Mouse (Mus musculus): ENCODE data around the gene Psmd14. TPM values are rescaled to one million over a fixed set of nuclear protein-coding genes. Genes with fewer than 3 reads are reported as not detected.
A peak's percentile ranks its signal among the peaks of the same experiment; 100 is the strongest.

Psmd14 gene
- total RNA-seq, 2 experiments from 2014 or later, result 199 to 241 TPM

DNA sequence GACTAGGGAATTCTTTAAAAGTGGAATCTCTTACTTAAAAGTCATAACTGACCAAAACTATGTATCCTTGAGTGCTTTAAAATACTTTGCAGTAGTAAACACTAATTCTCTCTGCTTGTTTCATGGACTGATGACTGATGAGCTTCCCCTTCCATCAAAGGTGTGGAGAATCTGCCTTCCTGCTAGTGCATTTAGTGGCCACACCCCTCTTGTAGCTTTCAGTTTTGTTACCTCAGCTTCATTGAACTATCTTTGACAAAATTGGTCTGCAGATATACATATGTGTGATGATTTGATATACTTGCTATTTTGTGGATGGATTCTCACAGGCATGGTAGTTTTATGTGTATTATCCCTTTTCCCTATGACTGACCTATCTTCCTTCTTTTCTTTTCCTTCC, 43.5 kb downstream of the Psmd14 start:
- ATAC-seq (replicated peaks; ENCODE audit: low FRiP score, low TSS enrichment, poor library complexity, severe bottlenecking), result no peak

DNA sequence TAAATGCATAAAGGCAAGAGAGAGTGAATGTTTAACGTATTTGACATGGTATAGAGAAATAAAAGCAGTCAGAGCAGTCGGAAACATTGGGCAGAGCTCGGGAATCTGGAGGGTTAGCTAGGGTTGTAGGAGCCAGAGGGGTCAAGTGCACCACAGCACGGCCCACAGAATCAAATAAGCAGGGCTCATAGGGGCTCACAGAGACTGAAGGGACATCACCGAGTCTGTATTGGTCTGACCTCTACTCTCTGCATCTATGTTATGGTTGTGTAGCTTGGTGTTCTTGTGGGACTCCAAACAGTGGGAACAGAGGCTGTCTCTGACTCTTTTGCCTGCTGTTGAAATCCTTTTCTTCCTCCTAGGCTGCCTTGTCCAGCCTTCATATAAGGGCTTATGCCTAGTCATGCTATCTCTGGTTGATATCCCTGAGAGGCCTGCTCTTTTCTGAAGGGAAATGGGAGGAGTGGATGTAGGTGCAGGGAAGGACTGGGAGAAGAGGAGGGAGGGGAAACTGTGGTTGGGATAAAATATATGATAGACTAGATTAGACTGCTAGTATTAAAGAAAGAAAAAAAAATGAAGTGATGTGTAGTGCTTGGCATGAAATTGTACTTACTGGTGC, 47.9 kb downstream of the Psmd14 start:
- peak; percentile 31 for ATAC-seq (replicated peaks; ENCODE audit: low FRiP score, low TSS enrichment, poor library complexity, severe bottlenecking)

DNA sequence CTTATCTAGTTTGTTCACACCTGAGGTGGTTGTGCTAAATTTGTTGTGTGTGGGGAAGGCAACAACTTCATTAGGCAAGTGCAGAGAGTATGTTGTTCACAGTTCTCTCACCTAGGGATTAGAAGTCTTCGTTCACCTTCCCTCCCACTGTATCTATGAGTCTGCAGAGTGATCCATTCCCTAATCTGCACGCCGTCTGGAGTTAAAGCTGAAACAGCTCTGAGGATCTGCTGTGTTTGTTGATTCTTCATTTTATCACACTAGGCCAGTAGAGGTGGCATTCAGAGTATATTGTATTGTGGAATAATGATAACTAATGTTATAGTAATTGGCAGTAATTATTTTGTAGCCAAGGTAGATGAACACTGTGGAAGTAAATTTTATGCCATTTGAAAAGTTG, 48.5 kb downstream of the Psmd14 start:
- ATAC-seq (replicated peaks; ENCODE audit: low FRiP score, low TSS enrichment, poor library complexity, severe bottlenecking), result peak; percentile 97

DNA sequence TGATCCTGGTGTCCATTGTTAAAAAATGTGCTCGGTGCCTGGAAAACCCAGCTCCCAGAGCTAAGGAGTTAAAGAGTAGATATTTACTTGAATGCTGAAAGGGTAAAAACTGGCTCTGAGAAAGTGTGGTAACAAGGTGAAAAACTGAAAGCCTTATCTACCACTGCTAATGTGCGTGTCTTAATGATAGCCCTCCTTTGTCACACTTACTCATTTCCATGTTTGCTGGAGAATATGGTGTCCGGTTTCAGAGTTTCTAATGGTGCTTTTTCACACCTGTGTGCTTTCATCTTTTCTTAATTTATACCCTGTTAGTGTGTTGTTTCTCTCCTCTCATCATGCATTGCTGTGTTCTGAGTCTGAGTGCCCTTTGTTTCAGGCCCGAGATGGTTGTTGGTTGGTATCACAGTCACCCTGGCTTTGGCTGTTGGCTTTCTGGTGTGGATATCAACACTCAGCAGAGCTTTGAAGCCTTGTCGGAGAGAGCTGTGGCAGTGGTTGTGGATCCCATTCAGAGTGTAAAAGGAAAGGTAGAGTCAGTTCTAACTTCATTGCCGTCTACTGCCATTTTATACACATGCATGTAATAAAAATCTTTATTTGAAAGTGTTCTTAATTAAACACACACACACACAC, 53.1 kb downstream of the Psmd14 start:
- ATAC-seq (replicated peaks; ENCODE audit: low FRiP score, low TSS enrichment, poor library complexity, severe bottlenecking), result no peak

DNA sequence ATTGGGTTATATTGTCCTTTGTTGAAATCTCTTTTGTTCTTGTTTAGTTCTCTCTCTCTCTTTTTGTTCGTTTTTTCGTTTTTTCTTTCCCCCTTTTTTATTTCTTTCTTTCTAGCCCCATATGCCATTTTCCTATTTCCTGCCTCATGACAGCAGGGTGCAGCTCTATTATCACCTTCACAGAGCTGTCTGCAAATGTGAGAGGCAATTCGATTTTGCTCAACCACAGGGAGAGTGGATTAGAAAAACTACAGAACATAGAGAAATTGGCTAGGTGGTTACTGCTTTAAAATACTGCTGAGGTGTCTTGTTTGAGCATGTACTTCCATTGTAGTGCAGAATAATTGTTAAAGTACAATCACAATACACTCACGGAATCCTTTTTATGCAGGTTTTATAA, 54.0 kb downstream of the Psmd14 start:
- ATAC-seq (replicated peaks; ENCODE audit: low FRiP score, low TSS enrichment, poor library complexity, severe bottlenecking), result no peak

DNA sequence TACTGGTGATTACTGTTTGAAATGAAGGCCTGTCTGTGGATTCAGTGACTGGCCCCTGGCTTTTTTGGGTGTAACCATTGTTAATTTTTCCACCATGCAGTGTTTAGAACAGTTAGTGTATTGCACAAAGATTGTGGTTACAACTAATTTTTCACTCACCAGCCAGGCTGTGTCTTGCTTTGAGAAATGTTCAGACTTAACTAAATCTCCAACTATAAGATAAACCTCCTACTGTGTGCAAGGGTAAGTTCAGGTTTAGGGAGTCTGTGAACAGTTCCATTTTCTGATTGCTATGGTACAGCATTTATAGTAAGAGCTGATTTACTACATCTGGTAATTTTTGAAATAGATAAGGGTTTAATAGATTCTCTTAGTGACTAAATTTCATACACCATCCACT, 69.3 kb downstream of the Psmd14 start:
- no peak for ATAC-seq (replicated peaks; ENCODE audit: low FRiP score, low TSS enrichment, poor library complexity, severe bottlenecking)

DNA sequence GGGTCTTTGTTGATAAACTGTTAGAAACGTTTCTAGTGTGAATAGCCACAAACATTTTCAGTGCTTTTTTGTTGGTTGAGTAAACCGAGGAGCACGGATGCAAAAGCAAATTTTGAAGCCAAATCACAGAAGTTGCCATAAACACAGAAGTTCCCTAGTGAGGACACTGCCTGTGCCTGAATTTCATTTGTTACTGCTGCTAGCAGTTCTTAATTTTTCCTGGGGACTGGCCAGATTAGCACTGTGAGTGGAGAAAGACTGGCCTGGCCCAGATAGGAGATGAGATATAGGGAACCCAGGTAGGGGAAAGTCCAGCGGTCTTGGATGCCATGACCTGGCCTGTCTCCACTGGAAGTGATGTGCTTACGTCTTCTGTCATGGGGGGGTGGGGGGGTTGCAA, 83.5 kb downstream of the Psmd14 start:
- ATAC-seq (replicated peaks; ENCODE audit: low FRiP score, low TSS enrichment, poor library complexity, severe bottlenecking), result no peak

DNA sequence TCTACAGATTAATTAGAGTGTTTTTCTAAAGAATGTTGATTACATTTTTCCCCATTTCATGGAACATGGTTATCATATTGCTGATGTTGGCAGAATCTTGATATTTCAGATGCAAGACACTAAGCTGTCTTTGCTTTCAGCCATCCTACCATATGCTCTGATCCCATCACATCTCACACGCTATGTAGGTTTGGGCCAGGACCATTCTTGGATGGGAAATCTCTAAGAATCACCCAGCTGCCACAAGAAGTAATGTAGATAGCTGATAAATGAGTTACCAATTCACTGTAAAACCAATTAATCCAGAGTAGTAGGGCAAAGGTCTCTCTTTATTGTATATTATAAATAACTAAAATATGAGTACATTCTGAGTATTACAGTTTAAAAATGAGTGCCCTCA, 86.6 kb downstream of the Psmd14 start:
- ATAC-seq (replicated peaks; ENCODE audit: low FRiP score, low TSS enrichment, poor library complexity, severe bottlenecking), result no peak

DNA sequence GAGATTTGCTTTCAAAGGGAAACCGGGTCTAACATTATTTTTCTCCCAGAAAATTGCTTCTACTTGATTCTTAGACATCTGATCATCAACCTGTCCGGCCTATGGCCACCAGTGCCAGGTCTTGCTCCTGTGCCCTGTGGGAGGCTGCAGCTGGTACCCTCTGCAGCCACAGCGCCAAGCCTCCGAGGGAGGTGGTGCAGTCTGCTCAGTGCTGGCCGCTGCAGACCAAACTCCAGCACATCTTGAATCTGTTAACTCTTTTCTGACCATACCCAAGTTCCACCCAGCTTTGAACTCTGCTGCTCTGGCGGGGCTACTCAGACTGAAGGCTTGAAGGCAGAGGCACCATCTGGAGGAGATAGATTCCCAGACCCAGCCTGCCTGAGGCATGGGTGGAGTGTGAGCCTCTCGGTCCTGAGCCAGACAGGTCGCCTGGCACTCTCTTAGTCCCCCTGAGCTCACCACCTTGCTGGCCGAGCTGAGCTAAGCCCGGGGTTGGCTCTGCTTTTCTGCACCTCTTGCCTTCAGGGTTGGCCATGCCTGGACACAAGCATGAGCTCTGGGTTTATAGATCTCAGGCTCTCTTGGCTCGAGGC, 91.3 kb downstream of the Psmd14 start, which contains the start of gene Tbr1:
Tbr1 (plus strand) TSS at position 275 of the 596 bp plus-strand sequence.
- ATAC-seq (replicated peaks; ENCODE audit: low FRiP score, low TSS enrichment, poor library complexity, severe bottlenecking), result peak; percentile 66

DNA sequence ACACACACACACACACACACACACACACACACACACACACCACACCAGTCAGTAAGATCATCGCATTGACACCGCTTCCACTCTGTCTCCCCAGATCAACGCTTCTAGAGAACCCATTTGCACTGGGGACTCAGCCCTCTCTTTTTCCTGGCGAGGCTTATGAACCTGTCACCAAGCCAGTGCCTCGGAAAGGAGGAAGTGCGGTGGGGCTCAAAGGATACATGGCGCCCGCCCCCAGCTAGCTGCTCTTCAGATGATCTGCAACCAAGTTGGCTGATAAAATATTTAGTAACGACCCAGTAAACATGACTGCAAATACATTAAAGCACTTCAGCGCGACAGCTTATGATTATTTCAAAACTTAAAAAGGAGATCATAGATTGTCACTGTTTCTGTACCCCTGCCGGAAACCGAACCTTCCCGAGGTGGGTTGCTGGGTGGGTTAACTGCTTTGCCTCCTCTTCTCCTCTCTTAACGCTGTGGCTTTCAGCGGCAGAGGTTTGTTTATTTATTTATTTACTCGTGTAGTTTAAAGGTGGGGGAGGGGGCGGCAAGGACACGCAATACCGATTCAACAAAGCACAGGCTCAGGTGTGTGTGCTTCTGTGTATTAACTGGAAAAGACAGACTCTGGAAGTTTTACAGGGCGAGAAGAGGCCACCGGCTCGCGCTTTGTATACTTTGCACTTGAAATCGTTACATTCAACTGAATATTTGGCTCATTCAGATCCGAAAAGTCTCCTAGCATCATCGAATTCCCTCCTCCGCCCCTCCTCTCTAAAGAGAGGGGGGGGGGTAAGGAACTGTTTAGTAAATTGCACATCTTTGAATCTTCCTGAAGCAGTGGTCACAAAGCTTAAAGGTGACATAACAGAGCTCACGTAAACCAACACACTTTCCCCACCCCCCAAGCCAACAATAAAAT, 92.2 kb downstream of the Psmd14 start:
- peak; percentile 32; the same call in 1 of the 2 replicates for ATAC-seq (replicated peaks; ENCODE audit: low FRiP score, low TSS enrichment, poor library complexity, severe bottlenecking)

DNA sequence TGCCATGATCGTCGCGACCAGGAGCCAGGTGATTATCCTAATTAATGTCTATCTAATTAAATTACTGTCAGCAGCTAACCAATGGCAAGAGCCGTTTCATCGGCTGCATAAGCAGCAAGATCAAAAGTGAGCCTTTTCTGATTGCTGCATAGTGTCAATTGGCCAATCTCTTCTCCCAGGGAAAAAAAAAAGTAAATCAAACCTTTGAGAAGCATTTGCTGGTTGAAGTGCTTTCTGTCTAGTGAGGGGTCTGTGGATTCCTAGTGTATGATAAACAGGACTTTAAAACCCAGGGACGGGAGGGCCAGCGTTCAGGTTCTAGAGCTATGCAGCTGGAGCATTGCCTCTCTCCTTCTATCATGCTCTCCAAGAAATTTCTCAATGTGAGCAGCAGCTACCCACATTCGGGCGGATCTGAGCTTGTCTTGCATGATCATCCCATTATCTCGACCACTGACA, 92.9 kb downstream of the Psmd14 start:
- no peak for ATAC-seq (replicated peaks; ENCODE audit: low FRiP score, low TSS enrichment, poor library complexity, severe bottlenecking)

DNA sequence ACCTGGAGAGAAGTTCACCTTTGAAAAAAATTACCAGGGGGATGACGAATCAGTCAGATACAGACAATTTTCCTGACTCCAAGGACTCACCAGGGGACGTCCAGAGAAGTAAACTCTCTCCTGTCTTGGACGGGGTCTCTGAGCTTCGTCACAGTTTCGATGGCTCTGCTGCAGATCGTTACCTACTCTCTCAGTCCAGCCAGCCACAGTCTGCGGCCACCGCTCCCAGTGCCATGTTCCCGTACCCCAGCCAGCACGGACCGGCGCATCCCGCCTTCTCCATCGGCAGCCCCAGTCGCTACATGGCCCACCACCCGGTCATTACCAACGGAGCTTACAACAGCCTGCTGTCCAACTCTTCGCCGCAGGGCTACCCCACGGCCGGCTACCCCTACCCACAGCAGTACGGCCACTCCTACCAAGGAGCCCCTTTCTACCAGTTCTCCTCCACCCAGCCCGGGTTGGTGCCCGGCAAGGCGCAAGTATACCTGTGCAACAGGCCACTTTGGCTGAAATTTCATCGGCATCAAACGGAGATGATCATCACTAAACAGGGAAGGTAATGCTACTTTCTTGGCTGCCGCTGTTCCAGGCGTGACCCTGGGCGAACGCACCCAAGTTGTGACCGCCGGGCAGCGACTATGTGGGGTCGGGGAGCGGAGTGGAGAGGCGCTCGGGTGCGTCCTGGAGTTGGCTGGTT, 93.5 kb downstream of the Psmd14 start:
- ATAC-seq (replicated peaks; ENCODE audit: low FRiP score, low TSS enrichment, poor library complexity, severe bottlenecking), result peak; percentile 10

DNA sequence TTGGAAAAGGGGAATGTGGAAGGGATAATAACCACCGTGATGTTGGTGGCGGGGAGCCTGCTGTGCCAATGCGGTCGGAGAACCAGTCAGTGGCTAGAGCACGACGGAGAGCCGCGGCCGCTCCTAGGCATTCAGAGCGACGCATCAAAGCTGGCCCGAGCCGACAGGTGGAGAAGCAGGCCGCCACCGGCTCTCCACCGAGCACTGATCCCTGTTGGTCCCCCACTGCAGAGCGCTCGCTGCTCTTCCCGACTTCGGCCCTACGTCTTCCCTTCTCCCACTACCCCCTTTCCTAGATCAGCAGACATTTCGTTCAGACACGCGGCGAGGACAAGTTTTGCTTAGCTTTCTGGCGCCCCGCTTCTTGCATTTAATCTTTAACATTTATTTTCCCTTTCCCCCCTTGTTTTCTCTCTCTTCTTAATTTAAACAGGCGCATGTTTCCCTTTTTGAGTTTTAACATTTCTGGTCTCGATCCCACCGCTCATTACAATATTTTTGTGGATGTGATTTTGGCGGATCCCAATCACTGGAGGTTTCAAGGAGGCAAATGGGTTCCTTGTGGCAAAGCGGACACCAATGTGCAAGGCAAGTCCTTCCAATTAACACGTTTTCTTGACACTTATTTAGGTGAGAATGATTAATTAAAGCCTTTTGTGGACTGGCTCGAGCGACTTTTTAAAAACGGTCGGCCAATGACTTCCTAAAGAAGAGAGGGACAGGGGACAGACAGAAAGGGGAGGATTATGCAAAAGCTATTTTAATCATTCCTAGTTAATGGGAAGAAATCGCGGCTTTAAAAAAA, 94.2 kb downstream of the Psmd14 start:
- no peak for ATAC-seq (replicated peaks; ENCODE audit: low FRiP score, low TSS enrichment, poor library complexity, severe bottlenecking)

DNA sequence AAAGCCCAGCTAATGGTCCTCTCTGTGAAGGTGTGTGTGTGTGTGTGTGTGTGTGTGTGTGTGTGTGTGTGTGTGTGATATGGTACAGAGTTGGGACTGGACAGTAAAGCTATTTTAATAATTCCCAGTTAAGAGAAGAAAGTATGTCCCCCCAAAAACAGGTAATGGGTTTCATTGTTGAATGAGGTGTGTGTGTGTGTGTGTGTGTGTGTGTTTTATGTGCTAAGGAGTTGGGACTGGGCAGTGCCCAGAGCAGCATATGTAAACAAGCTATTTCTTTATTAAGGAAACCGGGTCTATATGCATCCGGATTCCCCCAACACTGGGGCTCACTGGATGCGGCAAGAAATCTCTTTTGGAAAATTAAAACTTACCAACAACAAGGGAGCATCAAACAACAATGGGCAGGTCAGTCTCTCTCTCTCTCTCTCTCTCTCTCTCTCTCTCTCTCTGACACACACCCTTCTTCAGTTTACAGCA, 94.9 kb downstream of the Psmd14 start:
- no peak for ATAC-seq (replicated peaks; ENCODE audit: low FRiP score, low TSS enrichment, poor library complexity, severe bottlenecking)

DNA sequence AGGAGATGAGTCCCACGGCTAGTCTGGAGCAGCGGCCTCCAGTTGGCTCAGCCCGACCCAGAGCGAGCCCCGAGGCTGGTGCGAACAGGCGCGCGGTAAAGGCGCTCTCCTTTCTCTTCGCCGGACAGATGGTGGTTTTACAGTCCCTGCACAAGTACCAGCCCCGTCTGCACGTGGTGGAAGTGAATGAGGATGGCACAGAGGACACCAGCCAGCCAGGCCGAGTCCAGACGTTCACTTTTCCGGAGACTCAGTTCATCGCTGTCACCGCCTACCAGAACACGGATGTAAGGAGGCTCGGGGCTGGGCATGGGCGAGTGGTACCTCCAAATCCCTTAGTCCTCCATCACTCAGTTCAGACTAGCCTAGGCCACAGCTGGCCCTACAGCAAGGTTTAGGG, 95.7 kb downstream of the Psmd14 start:
- ATAC-seq (replicated peaks; ENCODE audit: low FRiP score, low TSS enrichment, poor library complexity, severe bottlenecking), result no peak

DNA sequence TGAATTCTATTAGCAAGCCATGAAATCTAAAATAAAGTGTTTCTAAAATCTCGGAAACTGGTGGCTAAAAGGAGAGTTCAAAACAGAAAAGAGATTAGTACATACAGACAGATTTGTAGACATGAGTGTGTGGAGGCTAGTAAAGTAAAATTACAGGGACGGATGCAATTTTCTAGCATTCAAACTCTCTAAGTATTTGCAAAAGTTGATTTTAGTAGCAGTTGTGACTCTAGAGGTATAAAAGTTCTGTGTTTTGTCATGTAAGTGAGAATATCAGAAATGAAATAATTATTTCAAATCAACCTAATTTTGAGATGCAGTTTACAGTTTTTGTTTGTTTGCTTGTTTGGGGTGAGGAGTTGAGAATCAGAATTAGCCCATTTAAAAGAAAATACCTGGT, 96.3 kb downstream of the Psmd14 start:
- no peak for ATAC-seq (replicated peaks; ENCODE audit: low FRiP score, low TSS enrichment, poor library complexity, severe bottlenecking)

DNA sequence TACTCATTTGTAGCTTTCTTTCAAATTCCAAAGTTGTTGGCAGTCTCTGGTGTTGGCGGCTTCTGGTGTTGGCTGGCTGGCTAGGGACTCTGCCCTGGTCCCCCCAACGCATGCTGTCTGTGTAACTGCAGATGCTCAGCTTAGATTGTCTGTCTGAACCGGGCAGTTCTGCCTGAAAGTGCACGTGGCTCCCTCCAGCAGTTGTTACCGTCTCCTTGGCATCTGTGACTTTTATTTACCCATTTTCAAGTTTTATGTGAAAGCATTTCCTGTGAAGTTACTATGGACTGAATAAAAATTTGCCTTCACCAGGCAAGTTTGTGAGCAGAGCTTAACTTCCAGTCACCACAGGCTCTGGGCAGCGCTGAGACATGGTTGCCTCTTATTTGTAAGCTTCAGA, 97.3 kb downstream of the Psmd14 start:
- no peak for ATAC-seq (replicated peaks; ENCODE audit: low FRiP score, low TSS enrichment, poor library complexity, severe bottlenecking)

DNA sequence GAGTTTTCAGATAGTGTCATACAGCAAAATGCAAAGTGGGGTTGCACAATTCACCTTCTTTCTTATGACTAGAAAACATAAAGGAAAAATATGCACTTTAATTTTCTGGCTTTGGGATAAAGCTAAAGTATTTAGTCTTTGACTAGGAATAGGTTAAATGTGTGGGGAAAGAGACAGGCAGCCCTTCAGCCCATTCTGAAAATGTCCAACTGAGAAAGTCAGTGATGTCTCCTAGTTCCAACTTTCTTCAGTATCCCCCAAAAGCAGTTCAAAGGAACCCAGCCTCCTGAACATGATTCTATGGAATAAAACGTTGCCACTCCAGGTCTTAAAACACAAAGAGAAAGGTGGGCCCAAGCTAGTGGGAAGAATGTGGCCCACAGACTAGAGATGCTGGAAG, 97.9 kb downstream of the Psmd14 start:
- ATAC-seq (replicated peaks; ENCODE audit: low FRiP score, low TSS enrichment, poor library complexity, severe bottlenecking), result no peak

Measured in megakaryocyte-erythroid progenitor cell, adult 5-6 weeks (primary cell).